Mouse (Mus musculus) heart, embryonic 12.5 days (tissue): ENCODE data around the gene Chgb. TPM values are rescaled to one million over a fixed set of nuclear protein-coding genes. Genes with fewer than 3 reads are reported as not detected.

Experiments
- ATAC-seq: fragments of 200-750 bp; cut with Nextera tagmentation; 2 replicates; pipeline ENCODE4 v1.8.0; 2017; ENCODE audit warnings: moderate TSS enrichment, moderate library complexity; ENCODE audit not compliant: insufficient number of reproducible peaks, low FRiP score
- H3K27ac ChIP-seq: fragments of 300-500 bp; sonication (generic); 2 replicates; pipeline ENCODE4 v1.5.1; 2016; ENCODE audit warnings: mild to moderate bottlenecking, moderate library complexity; ENCODE audit not compliant: poor library complexity, severe bottlenecking
- H3K27me3 ChIP-seq: fragments of 300-500 bp; sonication (generic); replicated peaks from 2 replicates; pipeline ENCODE4 v1.6.1; 2016; ENCODE audit warnings: mild to moderate bottlenecking, moderate library complexity
- H3K36me3 ChIP-seq: fragments of 300-500 bp; sonication (generic); 2 replicates; pipeline ENCODE4 v1.6.1; 2016; ENCODE audit warnings: mild to moderate bottlenecking, moderate library complexity
- H3K4me1 ChIP-seq: fragments of 300-500 bp; sonication (generic); replicated peaks from 2 replicates; pipeline ENCODE4 v1.6.1; 2016; ENCODE audit warnings: mild to moderate bottlenecking
- H3K4me2 ChIP-seq: fragments of 300-500 bp; sonication (generic); 2 replicates; pipeline ENCODE4 v1.6.1; 2016; ENCODE audit warnings: mild to moderate bottlenecking, moderate library complexity
- H3K4me3 ChIP-seq: fragments of 300-500 bp; sonication (generic); 2 replicates; pipeline ENCODE4 v1.5.1; 2016; ENCODE audit warnings: mild to moderate bottlenecking
- H3K9ac ChIP-seq: fragments of 300-500 bp; sonication (generic); 2 replicates; pipeline ENCODE4 v1.6.1; 2016; ENCODE audit warnings: mild to moderate bottlenecking, moderate library complexity
- H3K9me3 ChIP-seq: fragments of 300-500 bp; sonication (generic); replicated peaks from 2 replicates; pipeline ENCODE4 v1.6.1; 2016; ENCODE audit warnings: mild to moderate bottlenecking, moderate library complexity
- WGBS: fragments of 180-500 bp; shearing (Covaris S2); methylation state at CpG from one replicate; pipeline ENCODE4 v1.1.7; 2016; 5-methylcytosine and 5-hydroxymethylcytosine counted together
- polyA plus RNA-seq: library from polyadenylated mRNA; unstranded; fragments of >200 nt; fragmentation: Nextera tagmentation; extraction: Ambion mirVana; gene quantifications from 2 replicates; pipeline ENCODE4 v1.2.1, GENCODE M21; 2016

The Chgb gene
- polyA plus RNA-seq, 1 experiment from 2014 or later = 0.11 TPM

DNA sequence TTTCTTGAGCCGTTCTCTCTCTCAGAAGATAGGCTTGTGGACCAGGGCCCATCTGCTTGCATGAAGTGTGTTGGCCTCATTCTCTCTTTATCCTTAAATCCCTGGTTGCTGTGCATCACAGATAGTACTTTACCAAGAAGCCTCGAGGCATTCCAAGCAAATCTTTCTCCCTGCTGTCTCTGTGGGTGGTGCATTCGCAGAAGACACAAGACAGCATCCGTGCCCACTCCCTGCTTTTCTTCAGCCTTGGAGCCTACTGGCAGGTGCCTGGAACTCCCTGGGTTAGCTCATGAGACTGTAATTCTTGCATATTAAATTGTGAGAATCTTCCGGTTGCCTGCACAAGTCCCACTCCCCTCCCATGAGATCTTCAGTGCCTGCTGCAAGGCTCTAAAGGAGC is 23.2 kb upstream of the Chgb start:
- H3K9me3 ChIP-seq = no peaks in the 10 kb centered on the region

GRCm38 (mm10) chr2:132770822-132771221 is 10.3 kb upstream of the Chgb start:
- Histone ChIP-seq H3K4me3 (no peak overlapping the region), H3K27me3 (no peaks in the 10 kb centered on the region), H3K4me1 (no peaks in the 10 kb centered on the region), H3K27ac (no peak overlapping the region), H3K4me2 (no peak overlapping the region), H3K9me3 (no peaks in the 10 kb centered on the region), H3K36me3 (no peaks in the 10 kb centered on the region), H3K9ac (no peak overlapping the region)
- ATAC-seq = no peak
- WGBS = 22% methylated on average over 1 of the region's 1 CpGs

More for the DNA sequence above, 23.2 kb upstream of the Chgb start:
- no peak overlapping the region for H3K4me2 ChIP-seq
- H3K36me3 ChIP-seq = no peaks in the 10 kb centered on the region
- 61% methylated on average over 5 of the region's 5 CpGs for WGBS
- no peak overlapping the region for H3K27ac ChIP-seq
- no peak overlapping the region for H3K9ac ChIP-seq
- no peak for ATAC-seq
- H3K4me3 ChIP-seq = no peak overlapping the region
- H3K4me1 ChIP-seq = peaks cover 5% of the 10 kb centered on the region
- no peaks in the 10 kb centered on the region for H3K27me3 ChIP-seq

- ATAC-seq = peak; percentile 92
- peak overlapping the region; percentile 78 for H3K4me2 ChIP-seq
- WGBS = under 1% methylated on average over 41 of the region's 41 CpGs
- peak overlapping the region; percentile 50 for H3K4me3 ChIP-seq
- H3K27ac ChIP-seq = no peak overlapping the region
- H3K9me3 ChIP-seq = no peaks in the 10 kb centered on the region
- peaks cover 4% of the 10 kb centered on the region; the same call in 1 of the 2 replicates for H3K4me1 ChIP-seq
- H3K36me3 ChIP-seq = no peaks in the 10 kb centered on the region
- H3K9ac ChIP-seq = no peak overlapping the region
- peaks cover 18% of the 10 kb centered on the region for H3K27me3 ChIP-seq
Observed at GRCm38 (mm10) chr2:132781439-132782068, 476 bp downstream of the Chgb start.

DNA sequence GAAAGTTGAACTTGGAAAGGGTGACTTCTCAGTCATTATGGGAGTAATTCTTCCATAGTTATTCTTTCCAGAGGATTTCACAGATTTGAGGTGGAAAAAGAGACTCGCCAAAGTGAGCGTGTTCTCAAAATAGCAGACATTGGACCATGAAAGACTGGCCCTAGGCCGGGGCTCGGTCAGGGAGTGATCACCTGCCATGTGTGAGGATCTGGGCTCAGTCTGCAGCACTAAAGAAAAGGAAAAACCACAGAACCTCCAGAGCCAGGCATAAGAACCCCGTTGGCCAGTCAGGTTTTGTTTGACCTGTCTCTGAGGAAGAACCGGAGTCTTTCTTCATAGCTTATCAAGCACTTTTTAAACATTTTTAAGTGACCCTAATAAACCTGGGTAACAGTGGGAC is 3.0 kb downstream of the Chgb start:
- H3K27ac ChIP-seq = no peak overlapping the region
- H3K27me3 ChIP-seq = peaks cover 18% of the 10 kb centered on the region
- H3K9me3 ChIP-seq = no peaks in the 10 kb centered on the region
- H3K4me3 ChIP-seq = no peak overlapping the region
- H3K36me3 ChIP-seq = no peaks in the 10 kb centered on the region
- no peak for ATAC-seq
- H3K4me2 ChIP-seq = no peak overlapping the region
- no peak overlapping the region for H3K9ac ChIP-seq
- WGBS = 75% methylated on average over 6 of the region's 6 CpGs
- peaks cover 4% of the 10 kb centered on the region; the same call in 1 of the 2 replicates for H3K4me1 ChIP-seq

DNA sequence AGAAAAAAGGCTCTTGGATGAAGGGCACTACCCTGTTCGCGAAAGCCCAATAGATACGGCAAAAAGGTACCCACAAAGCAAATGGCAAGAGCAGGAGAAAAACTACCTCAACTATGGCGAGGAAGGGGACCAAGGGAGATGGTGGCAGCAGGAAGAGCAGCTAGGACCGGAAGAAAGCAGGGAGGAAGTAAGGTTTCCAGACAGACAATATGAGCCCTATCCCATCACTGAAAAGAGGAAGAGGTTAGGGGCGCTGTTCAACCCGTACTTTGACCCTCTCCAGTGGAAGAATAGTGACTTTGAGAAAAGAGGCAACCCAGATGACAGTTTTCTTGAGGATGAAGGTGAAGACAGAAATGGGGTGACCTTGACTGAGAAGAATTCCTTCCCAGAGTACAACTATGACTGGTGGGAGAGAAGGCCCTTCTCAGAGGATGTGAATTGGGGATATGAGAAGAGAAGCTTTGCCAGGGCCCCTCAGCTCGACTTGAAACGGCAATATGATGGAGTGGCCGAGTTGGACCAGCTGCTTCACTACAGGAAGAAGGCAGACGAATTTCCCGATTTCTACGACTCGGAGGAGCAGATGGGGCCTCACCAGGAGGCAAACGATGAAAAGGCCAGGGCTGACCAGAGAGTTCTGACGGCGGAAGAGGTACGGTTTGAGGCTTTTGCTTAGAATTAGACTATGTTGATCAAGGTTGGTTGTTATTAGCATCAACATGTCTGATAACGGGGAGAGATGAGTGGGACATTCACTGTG is 12.5 kb downstream of the Chgb start:
- Histone ChIP-seq H3K9me3 (no peaks in the 10 kb centered on the region), H3K4me1 (no peaks in the 10 kb centered on the region), H3K4me2 (no peak overlapping the region), H3K4me3 (no peak overlapping the region), H3K27me3 (no peaks in the 10 kb centered on the region), H3K36me3 (no peaks in the 10 kb centered on the region), H3K9ac (no peak overlapping the region), H3K27ac (no peak overlapping the region)
- no peak for ATAC-seq
- 75% methylated on average over 19 of the region's 19 CpGs for WGBS

- Histone ChIP-seq H3K9me3 (no peaks in the 10 kb centered on the region), H3K27me3 (no peaks in the 10 kb centered on the region), H3K4me1 (no peaks in the 10 kb centered on the region), H3K4me2 (no peak overlapping the region), H3K27ac (no peak overlapping the region), H3K9ac (no peak overlapping the region), H3K36me3 (no peaks in the 10 kb centered on the region), H3K4me3 (no peak overlapping the region)
- WGBS = 78% methylated on average over 7 of the region's 7 CpGs
- ATAC-seq = no peak
Observed at GRCm38 (mm10) chr2:132794204-132794586, 13.1 kb downstream of the Chgb start.

DNA sequence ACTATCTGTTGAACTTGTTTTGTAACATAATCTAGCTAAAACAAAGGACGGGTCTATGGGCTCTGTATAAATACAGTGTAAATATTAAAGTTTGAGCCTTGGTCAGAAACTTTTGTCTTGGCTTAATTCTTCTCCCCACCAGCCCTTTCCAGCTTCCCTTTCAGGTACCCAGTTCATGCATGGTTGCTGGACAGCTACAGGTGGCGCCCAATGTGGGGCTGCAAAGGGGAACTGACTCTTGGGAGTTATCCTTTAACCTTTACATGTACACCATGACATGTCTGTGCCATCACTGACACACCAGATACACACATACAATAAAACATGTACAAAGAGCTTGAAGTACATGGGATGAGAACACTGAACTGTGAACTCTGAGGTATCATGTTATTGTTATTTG is 21.9 kb downstream of the Chgb start:
- Histone ChIP-seq H3K9me3 (no peaks in the 10 kb centered on the region), H3K36me3 (peaks cover 51% of the 10 kb centered on the region), H3K9ac (no peak overlapping the region), H3K4me3 (no peak overlapping the region), H3K4me1 (no peaks in the 10 kb centered on the region), H3K27me3 (no peaks in the 10 kb centered on the region), H3K4me2 (no peak overlapping the region), H3K27ac (no peak overlapping the region)
- no peak for ATAC-seq
- WGBS = 85% methylated on average over 2 of the region's 2 CpGs

DNA sequence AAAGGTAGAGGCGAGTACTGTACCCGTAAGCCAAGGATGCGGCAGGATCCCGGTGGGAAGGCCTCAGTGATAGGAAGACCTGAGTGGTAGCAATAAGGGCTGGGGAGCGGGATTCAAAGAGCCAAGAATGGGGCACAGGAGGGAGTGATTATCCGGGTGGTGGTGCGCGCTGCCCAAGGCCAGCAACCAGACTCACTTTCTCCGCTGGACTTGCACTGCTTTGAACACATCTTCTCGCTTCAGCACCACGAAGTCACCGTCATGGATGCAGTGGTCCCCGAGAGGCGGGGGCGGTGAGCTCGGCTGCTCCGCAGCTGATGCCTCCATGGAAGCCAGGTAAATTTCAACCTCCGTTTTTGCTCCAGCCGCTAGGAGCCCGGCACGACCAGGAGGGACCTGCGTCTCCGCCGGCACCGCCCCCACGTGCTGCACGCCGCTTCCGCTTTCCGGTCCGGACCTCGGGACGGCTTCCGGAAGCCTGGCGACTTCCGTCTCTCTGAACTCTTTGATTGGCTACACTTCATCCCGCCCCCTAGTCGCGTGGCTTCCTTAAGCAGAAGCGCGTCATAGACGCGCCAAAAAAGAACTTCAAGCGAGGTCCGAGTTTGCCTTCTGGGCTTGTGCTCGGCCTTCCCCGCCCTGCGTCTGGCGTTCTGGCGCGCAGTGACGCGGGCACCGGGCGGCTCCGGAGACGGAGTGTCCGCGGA is 34.7 kb downstream of the Chgb start, which contains the start of the genes Trmt6 and Mcm8:
Trmt6 (minus strand) TSS at position 448 of the 707 bp plus-strand sequence.
Mcm8 (plus strand) TSS at position 534 of the 707 bp plus-strand sequence.
- Histone ChIP-seq H3K27ac (peak within 1 kb of the TSS; percentile 69), H3K27me3 (no peaks in the 10 kb centered on the region), H3K9me3 (no peaks in the 10 kb centered on the region), H3K36me3 (peaks cover 20% of the 10 kb centered on the region), H3K9ac (peak within 1 kb of the TSS; percentile 88), H3K4me3 (peak within 1 kb of the TSS; percentile 89), H3K4me2 (peak within 1 kb of the TSS; percentile 74), H3K4me1 (peaks cover 14% of the 10 kb centered on the region)
- peak; percentile 100 for ATAC-seq
- under 1% methylated on average over 59 of the region's 59 CpGs for WGBS

DNA sequence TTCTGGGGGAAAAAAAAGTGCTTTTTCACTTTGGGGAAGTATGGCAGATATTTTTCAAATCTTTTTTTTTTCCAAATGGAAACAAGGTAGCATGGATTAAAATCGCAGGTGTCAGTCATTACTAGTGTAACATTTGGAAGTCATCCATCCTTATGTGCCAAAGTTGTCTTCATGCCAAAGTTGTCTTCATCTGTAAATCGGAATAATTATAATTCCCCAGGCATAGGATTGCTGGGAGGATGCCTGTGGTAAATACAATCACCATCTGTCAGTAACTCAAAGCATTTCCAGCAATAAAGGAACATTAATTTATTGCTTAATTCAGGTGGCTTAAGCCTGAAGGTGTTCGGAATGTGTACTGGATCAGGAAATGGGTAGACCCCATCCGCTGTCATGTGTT is 60.0 kb downstream of the Chgb start:
- no peak overlapping the region for H3K27ac ChIP-seq

More for the DNA sequence above, 60.0 kb downstream of the Chgb start:
- Histone ChIP-seq H3K36me3 (peaks cover 22% of the 10 kb centered on the region), H3K9me3 (no peaks in the 10 kb centered on the region), H3K4me1 (no peaks in the 10 kb centered on the region), H3K4me3 (no peak overlapping the region), H3K27me3 (no peaks in the 10 kb centered on the region), H3K4me2 (no peak overlapping the region), H3K9ac (no peak overlapping the region)
- no peak for ATAC-seq
- 92% methylated on average over 4 of the region's 4 CpGs for WGBS
